Mouse (Mus musculus) B cell, adult 2 months (primary cell): ENCODE data around the gene Pts.

Experiments used
- DNase-seq, 2 experiments: peaks; one replicate each; pipeline ENCODE4 v3.0.0; 2022

Gene Pts

GRCm38 (mm10) chr9:50528293-50528892, at the start of gene Pts:
TSS of gene Pts (minus strand) at chr9:50528724.
- DNase-seq: peak; percentile 97 to 98

DNA sequence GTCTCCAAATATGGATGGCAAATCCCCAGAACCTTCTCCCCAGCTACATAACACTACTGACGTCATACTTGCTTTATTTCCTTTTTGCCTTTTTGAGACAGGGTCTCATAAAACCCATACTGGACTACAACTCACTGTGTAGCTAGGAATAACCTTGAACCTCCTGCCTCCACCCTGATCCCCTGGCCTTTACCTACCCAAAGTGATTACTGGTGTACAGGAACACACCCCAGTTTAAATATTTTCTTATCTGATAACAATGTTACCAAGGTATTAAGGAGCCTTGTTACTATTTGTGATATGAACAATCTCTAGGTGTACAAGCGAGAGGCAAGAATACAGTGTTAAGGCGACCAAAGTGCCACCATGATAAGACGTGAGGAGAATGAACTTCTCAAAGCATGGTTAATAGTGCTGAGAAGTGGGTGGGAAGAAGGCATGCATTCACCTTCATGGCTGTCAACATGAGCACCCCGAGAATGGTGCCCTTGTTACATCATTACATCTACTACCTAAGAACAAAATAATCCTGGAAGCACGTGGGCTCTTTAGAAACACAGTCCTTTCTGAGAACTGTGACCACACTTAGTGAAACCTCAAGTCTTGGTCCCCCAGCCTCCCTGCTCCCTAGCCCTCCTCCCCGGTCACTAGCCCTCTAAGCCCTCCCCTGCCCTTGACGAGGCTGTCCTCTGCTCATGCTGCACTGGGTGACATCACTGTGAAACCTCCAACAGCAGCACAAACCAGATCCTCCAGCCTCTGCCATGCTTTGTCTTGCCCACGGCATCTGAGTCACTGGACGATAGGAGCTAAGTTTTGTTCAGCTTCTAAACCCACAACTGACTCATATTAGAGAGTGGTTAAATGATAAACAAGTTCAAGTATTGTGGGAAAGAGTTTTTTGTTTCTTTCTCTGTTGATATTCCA, 41.3 kb upstream of the Pts start:
- DNase-seq: no peak

- no peak for DNase-seq
Observed at GRCm38 (mm10) chr9:50567881-50568280, 39.4 kb upstream of the Pts start.

GRCm38 (mm10) chr9:50567372-50567771, 38.8 kb upstream of the Pts start:
- DNase-seq: no peak

DNA sequence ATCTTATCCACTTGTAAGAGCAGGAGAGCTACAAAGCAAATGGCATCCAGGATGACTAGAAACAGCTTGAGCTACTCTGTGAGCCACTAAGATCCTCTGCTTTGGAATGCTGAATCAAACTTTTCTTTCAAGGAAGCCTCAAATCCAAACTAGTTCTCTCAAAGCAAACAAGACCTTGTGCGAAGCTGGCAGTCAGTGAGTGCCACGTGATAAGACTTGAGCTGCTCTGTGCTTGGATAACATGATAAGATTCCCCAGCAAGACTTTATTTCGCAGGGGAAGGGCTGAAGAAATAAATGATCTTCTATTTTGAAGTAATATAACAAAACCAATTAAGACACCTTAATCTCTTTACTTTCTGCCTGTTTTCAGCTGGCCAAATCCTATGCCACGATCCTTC, 37.4 kb upstream of the Pts start:
- DNase-seq: no peak

GRCm38 (mm10) chr9:50565173-50565572, 36.6 kb upstream of the Pts start:
- no peak for DNase-seq

DNA sequence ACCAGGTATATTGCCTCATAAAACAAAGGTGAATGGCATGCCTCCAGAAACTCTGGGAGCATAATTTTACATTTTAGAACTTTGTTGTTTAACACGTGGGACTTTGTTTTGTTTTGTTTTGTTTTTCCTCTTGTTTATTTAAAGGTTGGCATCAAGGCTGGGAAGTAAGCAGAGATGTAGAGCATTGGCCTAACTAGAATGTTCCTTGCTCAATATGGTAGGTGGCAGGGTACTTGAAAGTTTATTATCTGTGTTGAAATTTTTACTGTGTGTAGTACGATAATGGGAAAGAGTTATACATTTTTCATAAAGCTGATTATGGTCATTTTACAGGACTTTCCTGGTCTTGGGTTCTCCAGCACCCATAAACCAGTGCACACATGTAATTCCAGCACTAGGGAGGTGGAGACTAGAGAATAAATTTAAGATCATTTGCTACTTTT, 33.4 kb upstream of the Pts start:
- no peak for DNase-seq

DNA sequence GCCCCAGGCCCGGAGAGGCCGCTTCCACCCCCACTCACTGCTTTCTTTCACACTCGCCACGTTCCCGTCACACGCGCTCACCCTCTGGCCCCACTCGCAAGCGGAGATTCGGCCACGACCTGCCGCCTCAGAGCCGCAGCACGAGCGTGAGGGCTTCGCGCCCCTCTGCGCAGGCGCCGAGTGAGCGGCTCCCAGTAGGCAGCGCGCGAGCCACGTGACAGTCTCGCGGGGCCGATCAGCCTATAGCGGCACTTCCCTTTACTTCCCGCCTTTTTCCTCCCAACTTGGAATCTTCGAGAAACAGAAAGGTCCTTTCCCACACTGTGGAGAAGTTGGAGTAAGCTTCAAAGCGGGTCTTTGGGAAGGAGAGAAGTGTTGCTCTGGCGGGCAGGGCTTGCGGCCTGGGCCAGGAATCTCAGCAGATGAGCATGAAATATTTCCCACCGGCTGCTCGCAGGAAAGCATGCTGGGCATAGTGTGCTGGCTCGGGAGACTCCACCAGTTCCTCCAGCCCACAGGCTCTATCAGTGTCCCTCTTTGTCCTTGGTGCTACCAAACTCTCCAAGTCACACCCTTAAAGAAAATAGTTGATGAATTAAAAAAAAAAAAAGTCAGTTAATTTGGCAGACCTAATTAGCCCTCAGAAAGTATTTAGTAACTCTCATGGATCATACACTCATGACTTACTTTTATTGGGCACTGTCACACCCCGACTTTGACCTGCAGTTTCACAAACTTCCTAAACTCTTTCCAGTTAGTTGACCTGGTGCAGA, 32.8 kb upstream of the Pts start, which contains the start of gene Tex12:
Gene Tex12 (minus strand): TSS at position 181 of the 773 bp plus-strand sequence.
- DNase-seq: no peak

GRCm38 (mm10) chr9:50555094-50555446, 26.5 kb upstream of the Pts start, which contains the start of gene Bco2:
TSS of gene Bco2 (minus strand) at chr9:50555181.
- DNase-seq: no peak

DNA sequence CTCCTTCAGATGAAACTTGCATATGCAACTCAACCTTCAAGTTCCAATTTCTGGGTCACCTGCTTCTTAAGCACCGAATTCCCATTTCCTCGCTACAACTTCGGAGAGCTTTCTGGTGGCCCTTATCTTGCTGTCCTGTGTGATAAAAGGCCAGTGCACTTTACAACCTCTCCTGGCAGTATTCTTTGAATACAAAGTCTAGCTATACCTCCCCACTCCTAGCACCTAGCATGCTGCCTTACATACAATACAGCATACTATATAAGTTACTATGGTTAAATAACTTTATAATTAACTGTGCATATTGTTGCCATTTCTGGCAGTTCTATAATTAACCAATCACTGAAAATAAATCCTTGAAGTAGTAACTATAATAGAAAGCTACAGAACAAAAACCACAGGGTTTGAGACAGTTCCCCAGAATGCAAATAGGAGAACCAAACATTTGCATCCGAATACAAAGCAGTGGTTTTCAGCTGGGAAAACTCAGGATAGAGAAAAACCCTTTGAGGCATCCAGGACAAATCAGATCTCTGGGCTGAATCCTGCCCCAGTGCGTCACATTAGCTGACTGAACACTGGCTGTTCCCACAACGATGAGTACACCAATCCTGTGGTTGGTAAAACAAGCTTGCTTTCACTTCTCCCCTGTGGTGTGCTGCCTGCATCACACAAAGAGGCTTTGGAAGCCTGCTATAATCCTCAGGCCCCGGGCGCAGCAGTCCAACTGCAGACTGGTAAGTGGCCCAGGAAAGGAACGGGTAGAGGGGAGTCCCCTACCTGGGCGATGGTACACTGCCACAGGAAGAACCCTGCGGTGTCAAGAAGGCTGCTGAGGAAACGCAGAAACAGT, 25.9 kb upstream of the Pts start, which contains the start of gene Il18:
Gene Il18 (plus strand): TSS at position 587 of the 853 bp plus-strand sequence.
- peak; percentile 75 to 81 for DNase-seq

DNA sequence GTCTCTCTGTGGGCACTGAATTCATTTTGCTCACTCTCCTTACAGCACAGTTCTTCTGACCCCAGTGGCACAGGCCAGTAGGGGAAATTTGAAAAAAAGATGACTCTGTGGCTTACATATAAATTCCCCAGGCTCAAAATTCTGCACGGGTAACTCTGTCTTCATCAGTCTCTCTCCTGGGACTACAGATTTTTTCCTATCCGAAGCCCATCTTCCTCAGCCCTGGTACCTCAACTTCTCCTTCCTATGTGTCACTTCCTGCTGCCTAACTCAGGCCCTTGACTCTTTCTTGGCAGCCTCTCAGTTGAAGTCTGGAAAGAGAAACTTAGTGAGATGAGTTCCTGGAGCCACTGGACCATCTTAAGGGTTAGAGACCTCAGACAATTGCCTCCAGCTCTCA, 25.0 kb upstream of the Pts start:
- peak; percentile 31 to 34 for DNase-seq

DNA sequence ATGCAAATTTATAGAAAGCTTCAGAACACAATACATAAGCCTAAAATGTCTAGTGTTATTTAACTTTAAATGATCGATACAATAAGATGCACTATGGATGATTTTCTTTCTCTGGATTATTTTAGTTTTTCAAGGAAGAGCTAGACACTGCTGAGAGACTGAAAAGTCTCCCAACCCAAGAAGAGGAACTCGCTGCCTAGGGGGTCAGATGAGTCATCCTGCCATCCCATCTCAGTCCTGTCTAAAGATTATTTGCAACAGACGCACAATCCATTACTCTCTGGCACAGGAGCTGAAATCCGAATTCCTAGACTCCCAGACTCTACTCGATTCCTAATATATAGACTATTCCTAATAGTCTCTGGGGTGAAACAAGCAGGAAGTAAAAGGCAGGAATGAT, 23.7 kb upstream of the Pts start:
- no peak for DNase-seq

GRCm38 (mm10) chr9:50548936-50549335, 20.4 kb upstream of the Pts start:
- no peak for DNase-seq

DNA sequence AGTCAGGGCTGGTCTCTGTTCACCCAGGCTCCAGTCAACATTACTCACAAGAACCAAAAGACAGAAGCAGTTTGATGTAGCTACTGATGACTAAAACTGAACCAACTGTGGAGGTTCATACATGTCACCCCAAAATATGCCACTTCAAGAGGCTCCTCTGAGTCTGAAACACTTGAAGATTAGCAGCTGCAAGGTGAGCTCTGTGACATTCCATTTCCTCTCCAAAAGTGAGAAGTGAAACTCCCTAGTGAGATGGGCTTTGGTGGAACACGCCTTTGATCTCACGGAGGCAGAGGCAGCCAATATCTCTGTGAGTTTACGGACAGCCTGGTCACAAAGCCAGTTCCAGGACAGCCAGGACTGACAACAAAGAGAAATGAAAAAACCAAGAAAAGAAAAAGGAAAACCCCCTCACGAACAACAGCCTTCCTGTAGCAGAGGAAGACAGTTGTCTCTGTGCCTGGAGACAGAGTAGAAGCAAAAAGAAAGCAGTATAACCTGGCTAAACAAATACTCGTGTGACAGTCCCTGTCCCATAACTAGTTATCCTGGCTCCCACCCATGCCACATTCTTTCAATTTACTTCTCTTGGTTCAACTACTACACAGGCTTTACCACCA, 19.4 kb upstream of the Pts start:
- DNase-seq: peak; percentile 68 to 74

- DNase-seq: no peak
Observed at GRCm38 (mm10) chr9:50542401-50542800, 13.9 kb upstream of the Pts start.

DNA sequence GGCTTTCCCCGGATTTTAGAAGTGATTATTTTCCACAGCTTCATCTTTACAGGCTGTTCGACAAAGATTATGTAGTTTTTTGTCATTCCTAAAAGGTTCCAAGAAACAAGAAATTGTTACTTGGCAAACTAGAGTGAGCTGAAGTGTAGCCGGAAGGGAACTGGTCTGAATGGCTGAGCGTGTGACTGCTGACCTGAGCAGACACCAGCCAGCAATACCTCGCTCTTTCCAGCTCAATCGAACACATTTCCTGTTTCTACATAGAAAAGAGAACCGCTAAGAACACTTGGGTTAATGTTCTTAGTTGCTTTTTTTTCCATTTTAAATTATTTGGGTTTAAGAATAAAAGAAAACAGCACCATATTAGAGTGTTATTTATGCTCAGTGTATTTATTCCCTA, 11.6 kb upstream of the Pts start:
- no peak for DNase-seq

GRCm38 (mm10) chr9:50537295-50537694, 8.8 kb upstream of the Pts start:
- peak in 1 of 2 experiments; percentile 30 for DNase-seq

DNA sequence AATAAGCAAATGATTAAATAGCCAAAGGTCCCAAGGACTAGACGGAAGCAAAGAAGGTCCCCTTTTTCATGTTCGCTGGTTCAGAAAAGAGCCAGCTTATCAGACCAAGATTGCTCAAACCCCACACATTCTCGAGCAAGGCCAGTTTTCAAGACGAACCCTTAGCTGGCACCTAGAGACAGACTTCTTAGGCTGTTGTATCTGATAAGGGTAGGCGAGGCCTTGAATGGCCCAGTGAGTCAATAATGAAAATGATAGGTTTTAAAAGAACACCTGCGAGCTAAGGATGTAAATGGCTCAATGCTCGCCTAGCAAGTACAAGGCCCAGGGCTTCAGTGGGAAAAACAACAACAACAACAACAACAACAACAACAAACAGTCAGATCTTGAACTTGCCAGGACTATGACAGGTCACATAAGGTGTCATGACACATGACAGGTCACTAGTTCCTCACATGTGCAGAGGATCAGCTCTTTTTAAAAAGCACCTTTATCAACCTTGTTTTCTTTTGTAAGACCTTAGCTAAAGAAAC, 8.1 kb upstream of the Pts start:
- no peak for DNase-seq

GRCm38 (mm10) chr9:50535930-50536329, 7.4 kb upstream of the Pts start:
- DNase-seq: no peak

DNA sequence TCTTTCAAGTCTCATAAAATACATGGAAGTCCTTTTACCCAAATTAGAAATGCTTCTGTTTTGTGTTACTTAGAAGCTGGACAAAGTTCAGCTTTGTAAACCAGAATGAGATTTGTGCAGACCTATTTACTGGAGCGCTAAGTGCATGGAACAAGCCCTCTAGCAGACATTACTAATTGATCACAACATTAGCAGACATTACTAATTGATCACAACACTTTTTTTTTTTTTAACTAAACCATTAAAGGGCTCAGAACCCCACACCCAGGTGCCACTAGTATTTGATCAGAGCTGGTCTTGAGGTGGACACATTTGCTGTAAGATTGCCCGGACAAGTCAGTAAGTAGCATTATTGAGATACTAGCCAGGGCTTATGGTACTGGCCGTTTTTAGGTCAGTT, 5.3 kb upstream of the Pts start:
- DNase-seq: peak; percentile 19 to 28

- peak; percentile 65 to 67 for DNase-seq
Observed at GRCm38 (mm10) chr9:50533328-50533727, 4.8 kb upstream of the Pts start.

GRCm38 (mm10) chr9:50530890-50531289, 2.4 kb upstream of the Pts start:
- peak; percentile 26 to 38 for DNase-seq
